Mouse (Mus musculus) CD4-positive, CD25-positive, alpha-beta regulatory T cell, adult 4 months (primary cell): ENCODE data around the gene Cgref1. TPM values are rescaled to one million over a fixed set of nuclear protein-coding genes. Genes with fewer than 3 reads are reported as not detected.

Source experiments
- polyA plus RNA-seq, 2 experiments: library from polyadenylated mRNA; unstranded; fragments of 100-300 nt; shearing (Covaris generic); gene quantifications; one replicate each; pipeline ENCODE4 v1.2.1; 2017

Gene Cgref1
- polyA plus RNA-seq, 2 experiments from 2014 or later, result 1.7 TPM; not detected in 1

Other genes with a start within 250 kb of the Cgref1 start
- not detected for gene Dpysl5, start 234.0 kb downstream of the Cgref1 start, polyA plus RNA-seq
- gene Mapre3, start 130.9 kb downstream of the Cgref1 start, polyA plus RNA-seq, result 1 to 10 TPM; 3.0 to 4.1 TPM
- 10 to 100 TPM; 28.4 to 41.1 TPM for gene Tmem214, start 77.6 kb downstream of the Cgref1 start, polyA plus RNA-seq
- 1 to 10 TPM; 4.4 to 5.5 TPM for gene Agbl5, start 56.9 kb downstream of the Cgref1 start, polyA plus RNA-seq
- 100 to 1,000 TPM; 200 to 285 TPM for gene Ost4, start 37.8 kb downstream of the Cgref1 start, polyA plus RNA-seq
- under 1 TPM; 0.32 to 0.90 TPM for gene Emilin1, start 32.2 kb downstream of the Cgref1 start, polyA plus RNA-seq
- gene Khk, start 24.2 kb downstream of the Cgref1 start, polyA plus RNA-seq, result 10 to 100 TPM; 20.3 to 26.3 TPM
- 100 to 1,000 TPM in 1 of 2 experiments, 10 to 100 TPM in 1; 83.6 to 112 TPM for gene Preb, start 14.8 kb upstream of the Cgref1 start, polyA plus RNA-seq
- gene Tcf23, start 23.1 kb upstream of the Cgref1 start, polyA plus RNA-seq, result not detected
- 10 to 100 TPM; 80.7 to 89.3 TPM for gene Atraid, start 102.7 kb upstream of the Cgref1 start, polyA plus RNA-seq
- gene Slc5a6, start 103.3 kb upstream of the Cgref1 start, polyA plus RNA-seq, result 1 to 10 TPM; 6.5 to 7.9 TPM
- gene Cad, start 109.2 kb upstream of the Cgref1 start, polyA plus RNA-seq, result 10 to 100 TPM in 1 of 2 experiments, 1 to 10 TPM in 1; 7.7 to 14.0 TPM
- gene Dnajc5g, start 160.7 kb upstream of the Cgref1 start, polyA plus RNA-seq, result not detected
- gene Slc30a3, start 162.6 kb upstream of the Cgref1 start, polyA plus RNA-seq, result not detected
- not detected for gene Trim54, start 171.1 kb upstream of the Cgref1 start, polyA plus RNA-seq
- gene Ucn, start 193.2 kb upstream of the Cgref1 start, polyA plus RNA-seq, result not detected
- 10 to 100 TPM; 64.4 to 66.7 TPM for gene Mpv17, start 208.7 kb upstream of the Cgref1 start, polyA plus RNA-seq
- gene Gm29609, start 234.3 kb upstream of the Cgref1 start, polyA plus RNA-seq, result 1 to 10 TPM; 1.2 to 1.5 TPM
- gene Gtf3c2, start 234.6 kb upstream of the Cgref1 start, polyA plus RNA-seq, result 100 to 1,000 TPM in 1 of 2 experiments, 10 to 100 TPM in 1; 70.2 to 126 TPM
- 100 to 1,000 TPM; 111 to 171 TPM for gene Snx17, start 247.6 kb upstream of the Cgref1 start, polyA plus RNA-seq
- gene Eif2b4, start 247.8 kb upstream of the Cgref1 start, polyA plus RNA-seq, result 10 to 100 TPM; 47.9 to 49.1 TPM